Mouse (Mus musculus): ENCODE measurements around the gene Rbmx2. TPM values are rescaled to one million over a fixed set of nuclear protein-coding genes. Genes with fewer than 3 reads are reported as not detected.

Rbmx2 gene
- 19.9 and 20.1 TPM in 2 replicates for polyA plus RNA-seq (2015; fragmentation: Nextera tagmentation; extraction: Ambion mirVana)

DNA sequence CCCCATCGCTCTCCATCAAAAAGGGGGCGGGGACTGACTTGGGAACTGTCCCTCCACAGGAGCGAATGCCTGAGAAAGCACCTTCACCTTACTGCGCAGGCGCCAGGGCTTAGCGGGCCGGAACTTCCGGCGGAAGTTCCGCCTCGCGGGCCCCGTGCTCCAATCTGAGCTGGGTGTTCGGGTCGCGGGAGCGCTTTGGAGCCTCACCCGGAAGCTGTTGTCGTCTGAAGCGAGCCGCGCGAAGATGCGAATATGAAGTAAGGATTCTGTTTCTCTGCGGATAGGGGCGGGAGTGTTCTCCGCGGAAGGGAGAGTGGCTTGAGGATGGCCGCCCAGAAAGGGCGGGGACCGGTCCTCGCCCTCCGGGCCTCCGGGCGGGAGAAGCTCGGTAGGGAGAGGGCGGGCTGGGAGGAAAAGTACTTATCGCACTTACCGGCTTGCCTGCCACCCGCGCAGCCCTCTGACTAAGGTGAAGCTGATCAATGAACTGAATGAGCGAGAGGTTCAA, at the start of gene Rbmx2:
Gene Rbmx2 (plus strand): TSS at position 141 of the 508 bp plus-strand sequence.
- peak within 1 kb of the TSS; percentile 71 for H3K4me2 ChIP-seq
- peak within 1 kb of the TSS; percentile 69 for H3K4me3 ChIP-seq (replicated peaks)
- WGBS (ENCODE audit: insufficient replicate concordance), result 10% methylated on average over 42 of the region's 42 CpGs
- peak; percentile 96 for ATAC-seq (ENCODE audit: low read depth)
- H3K36me3 ChIP-seq, result peaks cover 12% of the 10 kb centered on the region
- H3K27me3 ChIP-seq, result no peaks in the 10 kb centered on the region
- DNase-seq, result peak; percentile 84
- H3K9ac ChIP-seq, result peak within 1 kb of the TSS; percentile 72
- H3K4me1 ChIP-seq (replicated peaks), result peaks cover 16% of the 10 kb centered on the region
- no peaks in the 10 kb centered on the region for H3K9me3 ChIP-seq (replicated peaks)
- peak within 1 kb of the TSS; percentile 86 for H3K27ac ChIP-seq

DNA sequence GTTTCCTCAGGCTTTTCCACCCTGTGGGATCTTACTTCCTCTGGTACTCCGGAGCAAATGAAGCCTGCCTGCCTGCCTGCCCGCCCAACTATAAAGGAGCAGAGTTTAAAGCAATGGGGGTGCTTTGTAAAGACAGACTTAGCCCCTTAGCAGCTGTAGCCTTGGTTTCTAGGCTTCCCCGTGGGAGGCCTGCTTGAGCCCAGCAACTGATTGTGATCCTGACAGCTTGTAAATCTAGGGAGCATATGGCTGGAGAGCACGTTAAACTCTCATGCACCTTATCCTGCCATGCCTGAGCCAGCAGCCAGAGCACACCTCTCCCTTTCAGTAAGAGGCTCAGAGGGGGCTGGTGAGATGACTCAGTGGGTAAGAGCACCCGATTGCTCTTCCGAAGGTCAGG, 28.0 kb upstream of the Rbmx2 start:
- no peak for DNase-seq
- H3K4me2 ChIP-seq, result no peak overlapping the region
- H3K4me1 ChIP-seq (replicated peaks), result no peaks in the 10 kb centered on the region
- H3K9me3 ChIP-seq (replicated peaks), result no peaks in the 10 kb centered on the region
- ATAC-seq (ENCODE audit: low read depth), result no peak
- WGBS (ENCODE audit: insufficient replicate concordance), result 39% methylated on average over 6 of the region's 6 CpGs
- no peak overlapping the region for H3K4me3 ChIP-seq (replicated peaks)
- no peaks in the 10 kb centered on the region for H3K27me3 ChIP-seq
- no peaks in the 10 kb centered on the region for H3K36me3 ChIP-seq
- H3K27ac ChIP-seq, result no peak overlapping the region
- H3K9ac ChIP-seq, result no peak overlapping the region

DNA sequence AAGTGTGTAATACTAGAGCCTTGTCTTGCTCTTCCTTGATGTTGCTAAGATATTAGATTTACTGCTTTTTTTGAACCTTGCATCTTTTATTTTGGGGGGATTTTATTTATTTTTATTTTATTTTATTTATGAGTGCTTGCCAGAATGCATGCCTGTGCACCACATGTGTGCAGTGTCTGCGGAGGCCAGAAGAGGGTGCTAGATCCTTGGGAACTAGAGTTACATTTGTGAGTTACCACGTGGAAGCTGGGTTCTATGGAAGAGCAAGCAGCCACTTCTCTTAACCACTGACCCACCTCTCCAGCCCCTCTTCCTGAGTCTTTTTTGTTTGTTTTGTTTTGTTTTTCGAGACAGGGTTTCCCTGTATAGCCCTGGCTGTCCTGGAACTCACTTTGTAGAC, 25.2 kb upstream of the Rbmx2 start:
- no peak overlapping the region for H3K4me3 ChIP-seq (replicated peaks)
- ATAC-seq (ENCODE audit: low read depth) (no peak), DNase-seq (no peak)
- no peaks in the 10 kb centered on the region for H3K9me3 ChIP-seq (replicated peaks)
- H3K27me3 ChIP-seq, result no peaks in the 10 kb centered on the region
- no peak overlapping the region for H3K9ac ChIP-seq
- H3K4me2 ChIP-seq, result no peak overlapping the region
- H3K27ac ChIP-seq, result no peak overlapping the region
- no peaks in the 10 kb centered on the region for H3K4me1 ChIP-seq (replicated peaks)
- 34% methylated on average over 3 of the region's 3 CpGs for WGBS (ENCODE audit: insufficient replicate concordance)
- no peaks in the 10 kb centered on the region for H3K36me3 ChIP-seq

DNA sequence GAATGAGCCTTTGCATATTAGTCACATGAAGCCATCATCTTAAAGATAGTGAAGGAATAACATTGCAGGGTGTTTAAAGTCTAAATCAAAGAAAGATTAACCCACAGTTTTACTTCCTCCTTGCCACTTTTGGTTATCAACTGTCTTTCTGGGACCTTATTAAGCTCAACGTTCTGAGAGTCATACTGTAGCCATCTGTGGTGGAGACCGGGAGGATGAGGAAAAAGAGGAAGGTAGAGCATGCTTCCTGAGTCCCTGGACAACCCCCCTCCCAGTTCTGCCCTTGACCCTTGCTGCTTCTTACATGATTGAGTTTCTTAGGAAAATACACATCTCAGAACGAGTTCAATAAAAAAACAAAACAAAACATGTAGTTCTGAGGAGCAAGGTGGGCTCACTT, 23.1 kb upstream of the Rbmx2 start:
- Histone ChIP-seq H3K4me1 (replicated peaks) (no peaks in the 10 kb centered on the region), H3K9ac (no peak overlapping the region), H3K9me3 (replicated peaks) (no peaks in the 10 kb centered on the region), H3K27me3 (no peaks in the 10 kb centered on the region), H3K27ac (no peak overlapping the region), H3K4me2 (no peak overlapping the region), H3K4me3 (replicated peaks) (no peak overlapping the region), H3K36me3 (no peaks in the 10 kb centered on the region)
- ATAC-seq (ENCODE audit: low read depth) (no peak), DNase-seq (no peak)
- 23% methylated on average over 3 of the region's 3 CpGs for WGBS (ENCODE audit: insufficient replicate concordance)

DNA sequence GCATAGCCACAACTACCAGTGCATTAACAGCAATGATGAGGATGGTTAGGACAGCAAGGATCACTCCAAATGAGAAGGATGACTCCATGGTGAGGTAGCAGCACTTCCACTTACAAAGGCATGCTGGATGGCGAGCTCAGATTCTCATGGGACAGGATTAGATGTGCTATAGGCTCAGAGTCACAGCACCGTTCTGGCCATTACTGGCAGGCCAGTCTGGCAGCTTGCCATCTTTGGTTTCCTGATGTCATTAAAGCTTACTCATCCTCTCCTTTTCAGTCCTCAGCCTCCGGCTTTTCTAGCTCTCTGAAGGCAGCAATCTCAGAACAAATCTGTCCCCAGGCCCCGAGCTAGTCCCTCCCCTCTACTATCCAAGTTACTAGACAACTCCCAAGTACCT, 20.6 kb upstream of the Rbmx2 start, which contains the start of gene Gpr119:
Gene Gpr119 (minus strand): TSS at position 308 of the 400 bp plus-strand sequence.
- Histone ChIP-seq H3K9ac (no peak within 1 kb of the TSS), H3K4me3 (replicated peaks) (no peak within 1 kb of the TSS), H3K27me3 (no peaks in the 10 kb centered on the region), H3K4me2 (no peak within 1 kb of the TSS), H3K36me3 (no peaks in the 10 kb centered on the region), H3K4me1 (replicated peaks) (no peaks in the 10 kb centered on the region), H3K27ac (no peak within 1 kb of the TSS), H3K9me3 (replicated peaks) (no peaks in the 10 kb centered on the region)
- no peak for DNase-seq
- 53% methylated on average over 4 of the region's 4 CpGs for WGBS (ENCODE audit: insufficient replicate concordance)
- no peak for ATAC-seq (ENCODE audit: low read depth)

DNA sequence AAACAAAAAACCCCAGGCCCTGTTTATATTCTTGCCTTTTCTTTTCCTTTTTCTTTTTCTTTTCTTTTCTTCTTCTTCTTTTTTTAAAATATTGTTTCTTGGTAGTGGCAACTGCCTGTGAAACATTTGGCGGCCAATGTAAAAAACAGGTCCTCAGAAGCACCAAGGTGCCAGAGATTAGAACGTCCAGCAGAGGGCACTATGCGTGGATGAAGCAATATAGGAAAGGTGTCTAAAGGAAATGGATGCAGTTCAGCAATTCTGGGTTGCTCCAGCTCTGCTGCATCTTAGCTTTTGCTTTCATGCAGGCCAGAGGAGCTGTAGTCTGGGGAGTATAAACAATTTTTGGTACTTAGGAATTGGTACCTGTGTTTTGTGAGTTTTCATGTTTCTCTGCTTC, 11.4 kb upstream of the Rbmx2 start:
- Histone ChIP-seq H3K4me2 (no peak overlapping the region), H3K27me3 (no peaks in the 10 kb centered on the region), H3K9me3 (replicated peaks) (no peaks in the 10 kb centered on the region), H3K27ac (no peak overlapping the region), H3K9ac (no peak overlapping the region), H3K4me1 (replicated peaks) (no peaks in the 10 kb centered on the region), H3K4me3 (replicated peaks) (no peak overlapping the region), H3K36me3 (no peaks in the 10 kb centered on the region)
- no peak for ATAC-seq (ENCODE audit: low read depth)
- 13% methylated on average over 3 of the region's 3 CpGs for WGBS (ENCODE audit: insufficient replicate concordance)
- DNase-seq, result no peak

DNA sequence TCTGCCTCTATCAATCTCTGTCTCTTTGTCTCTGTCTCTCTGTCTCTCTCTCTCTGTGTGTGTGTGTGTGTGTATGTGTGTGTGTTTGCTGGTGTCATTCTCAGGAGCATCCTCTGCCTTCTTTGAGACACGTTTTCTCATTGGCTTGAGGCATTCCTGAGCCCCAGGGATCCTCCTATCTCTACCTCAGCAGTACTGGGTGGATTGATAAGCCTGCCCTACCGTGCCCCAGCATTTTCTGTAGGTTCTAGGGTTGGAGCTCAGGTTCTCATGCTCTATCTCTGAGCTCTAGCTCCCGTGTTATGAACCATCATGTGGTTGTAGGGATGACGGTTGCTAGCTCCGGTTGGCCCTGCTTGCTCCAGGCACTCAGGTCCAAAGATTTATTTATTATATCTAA, 10.9 kb upstream of the Rbmx2 start:
- no peak overlapping the region for H3K4me3 ChIP-seq (replicated peaks)
- H3K9me3 ChIP-seq (replicated peaks), result no peaks in the 10 kb centered on the region
- H3K27me3 ChIP-seq, result no peaks in the 10 kb centered on the region
- H3K27ac ChIP-seq, result no peak overlapping the region
- H3K36me3 ChIP-seq, result no peaks in the 10 kb centered on the region
- DNase-seq (no peak), ATAC-seq (ENCODE audit: low read depth) (peak; percentile 66; the same call in 1 of the 2 replicates)
- H3K4me1 ChIP-seq (replicated peaks), result no peaks in the 10 kb centered on the region
- no peak overlapping the region for H3K9ac ChIP-seq
- 41% methylated on average over 5 of the region's 5 CpGs for WGBS (ENCODE audit: insufficient replicate concordance)
- H3K4me2 ChIP-seq, result no peak overlapping the region

DNA sequence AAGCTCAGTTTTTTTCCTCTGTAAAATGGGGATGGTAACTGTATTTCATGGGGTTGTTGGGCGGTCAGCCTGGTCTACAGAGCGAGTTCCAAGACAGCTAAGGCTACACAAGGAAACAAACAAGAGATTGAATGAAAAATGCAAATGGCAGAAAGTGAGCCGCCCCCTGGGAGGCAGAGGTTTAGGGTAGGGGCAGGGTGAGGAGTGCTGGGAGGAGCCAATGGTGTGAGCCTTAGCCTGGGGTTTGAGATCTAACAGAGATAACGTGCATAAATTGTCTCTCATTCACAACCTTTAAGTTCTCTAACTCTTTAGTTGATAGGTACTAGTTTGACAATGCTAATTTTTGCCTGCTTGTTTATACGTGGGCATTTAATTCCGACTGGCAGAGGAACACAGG, 344 bp upstream of the Rbmx2 start:
- no peak overlapping the region for H3K9ac ChIP-seq
- 18% methylated on average over 6 of the region's 6 CpGs for WGBS (ENCODE audit: insufficient replicate concordance)
- DNase-seq, result no peak
- peaks cover 12% of the 10 kb centered on the region for H3K36me3 ChIP-seq
- peak overlapping the region; percentile 71 for H3K4me2 ChIP-seq
- no peak overlapping the region for H3K27ac ChIP-seq
- no peaks in the 10 kb centered on the region for H3K27me3 ChIP-seq
- peaks cover 16% of the 10 kb centered on the region for H3K4me1 ChIP-seq (replicated peaks)
- peak; percentile 66 for ATAC-seq (ENCODE audit: low read depth)
- H3K9me3 ChIP-seq (replicated peaks), result no peaks in the 10 kb centered on the region
- H3K4me3 ChIP-seq (replicated peaks), result peak overlapping the region; percentile 69

DNA sequence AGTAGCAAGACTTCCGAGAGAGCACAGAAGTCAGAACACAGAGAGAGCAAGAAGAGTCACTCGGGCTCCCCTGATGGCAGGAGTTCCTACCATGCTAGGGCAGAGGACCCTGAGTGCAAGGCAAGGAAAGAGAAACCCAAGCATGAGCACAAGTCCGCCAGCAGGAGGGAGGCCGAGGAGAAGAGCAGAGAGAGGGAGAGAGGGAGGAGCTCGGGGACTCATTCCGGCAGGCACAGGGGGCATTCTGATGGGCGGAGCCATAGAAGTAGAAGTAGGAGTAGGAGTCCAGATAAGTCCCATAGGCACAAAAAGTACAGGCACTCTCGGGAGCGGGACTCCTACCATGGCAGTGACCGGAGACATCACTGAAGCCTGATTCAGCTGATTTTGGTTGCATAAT, 14.9 kb downstream of the Rbmx2 start:
- Histone ChIP-seq H3K4me3 (replicated peaks) (no peak overlapping the region), H3K27ac (no peak overlapping the region), H3K9me3 (replicated peaks) (no peaks in the 10 kb centered on the region), H3K4me2 (no peak overlapping the region), H3K4me1 (replicated peaks) (no peaks in the 10 kb centered on the region), H3K27me3 (no peaks in the 10 kb centered on the region), H3K9ac (no peak overlapping the region), H3K36me3 (peaks cover 37% of the 10 kb centered on the region)
- WGBS (ENCODE audit: insufficient replicate concordance), result 82% methylated on average over 10 of the region's 10 CpGs
- DNase-seq (no peak), ATAC-seq (ENCODE audit: low read depth) (no peak)

DNA sequence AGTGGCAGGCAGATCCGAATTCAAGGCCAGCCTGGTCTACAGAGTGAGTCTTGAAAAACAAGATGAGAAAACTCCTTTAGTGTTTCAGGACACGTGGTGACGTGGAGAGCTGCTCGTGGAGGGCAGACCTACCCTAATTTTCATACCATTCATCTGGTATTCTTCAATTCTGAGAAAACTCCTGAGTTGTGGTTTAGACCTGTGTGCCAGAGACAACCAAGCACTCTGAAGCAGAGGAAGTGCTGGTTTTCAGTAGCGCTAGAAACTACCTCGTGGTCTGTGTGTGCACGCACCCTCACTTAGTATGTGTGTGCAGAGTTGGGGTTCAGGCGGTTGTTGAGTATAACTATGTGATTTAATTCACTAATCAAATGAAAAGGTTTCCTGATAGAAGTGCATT, 18.0 kb downstream of the Rbmx2 start:
- H3K4me3 ChIP-seq (replicated peaks), result no peak overlapping the region
- no peak overlapping the region for H3K4me2 ChIP-seq
- H3K9me3 ChIP-seq (replicated peaks), result no peaks in the 10 kb centered on the region
- WGBS (ENCODE audit: insufficient replicate concordance), result 75% methylated on average over 8 of the region's 8 CpGs
- H3K27me3 ChIP-seq, result no peaks in the 10 kb centered on the region
- ATAC-seq (ENCODE audit: low read depth), result no peak
- H3K9ac ChIP-seq, result no peak overlapping the region
- peaks cover 29% of the 10 kb centered on the region for H3K36me3 ChIP-seq
- no peak for DNase-seq
- H3K27ac ChIP-seq, result no peak overlapping the region
- no peaks in the 10 kb centered on the region for H3K4me1 ChIP-seq (replicated peaks)

DNA sequence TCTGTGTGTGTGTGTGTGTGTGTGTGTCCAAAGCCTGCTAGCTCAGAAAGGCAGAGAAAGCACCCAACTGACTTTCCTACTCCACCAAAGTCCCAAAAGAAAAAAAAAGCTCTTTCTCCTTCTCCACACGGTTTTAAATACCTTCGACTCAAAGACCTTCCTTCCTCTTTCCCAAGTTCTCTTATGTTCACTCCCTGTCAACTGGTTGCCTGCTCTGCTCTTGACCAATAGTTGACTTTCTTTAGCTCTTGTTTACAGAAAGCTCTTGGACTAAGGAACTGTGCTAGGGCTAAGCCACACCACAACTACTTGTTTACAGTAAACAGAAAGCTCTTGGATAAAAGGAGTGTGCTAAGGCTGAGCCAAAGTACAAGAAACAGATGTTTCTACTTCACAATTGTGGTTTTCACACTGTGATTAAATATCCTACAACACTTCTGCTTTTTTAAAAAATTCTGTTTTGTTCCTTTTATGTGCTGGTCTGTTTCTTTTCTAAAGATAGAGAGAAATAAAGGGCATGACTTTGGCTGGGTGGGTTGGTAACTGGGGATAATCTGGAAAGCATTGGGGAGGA, 60.0 kb downstream of the Rbmx2 start:
- no peak overlapping the region for H3K9ac ChIP-seq
- no peaks in the 10 kb centered on the region for H3K9me3 ChIP-seq (replicated peaks)
- no peaks in the 10 kb centered on the region for H3K4me1 ChIP-seq (replicated peaks)
- no peak overlapping the region for H3K27ac ChIP-seq
- no peaks in the 10 kb centered on the region for H3K27me3 ChIP-seq
- H3K4me3 ChIP-seq (replicated peaks), result no peak overlapping the region
- ATAC-seq (ENCODE audit: low read depth), result no peak
- H3K36me3 ChIP-seq, result no peaks in the 10 kb centered on the region
- DNase-seq, result no peak
- no peak overlapping the region for H3K4me2 ChIP-seq
- 31% methylated on average over 2 of the region's 2 CpGs for WGBS (ENCODE audit: insufficient replicate concordance)
